Mouse (Mus musculus): ENCODE measurements around the gene Ece1. TPM values are rescaled to one million over a fixed set of nuclear protein-coding genes. Genes with fewer than 3 reads are reported as not detected.

Ece1 gene
- polyA plus RNA-seq, 1 experiment = 65.4 TPM

DNA sequence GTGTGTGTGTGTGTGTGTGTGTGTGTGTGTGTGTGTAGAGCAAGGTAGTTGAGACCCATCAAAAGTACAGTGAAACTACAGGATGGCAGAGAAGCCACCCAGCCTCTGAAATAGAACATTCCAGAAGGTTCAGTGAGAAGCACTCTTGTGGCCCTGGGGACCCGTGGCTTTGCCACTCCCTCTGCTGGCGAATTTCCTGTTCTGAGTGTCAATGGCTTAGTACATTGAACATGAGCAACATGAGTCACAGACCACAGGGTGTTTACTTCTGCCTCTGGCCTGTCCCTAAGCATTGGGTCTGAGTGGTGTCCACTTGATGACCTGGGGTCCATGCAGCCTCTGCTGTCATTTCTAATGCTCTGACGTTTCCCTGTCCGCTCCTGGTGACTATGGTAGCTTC lies 28.6 kb downstream of the Ece1 start:
- no peak overlapping the region for H3K4me3 ChIP-seq (ENCODE audit: insufficient read depth, low read length)
- H3K4me1 ChIP-seq (ENCODE audit: control insufficient read depth, insufficient read depth, low read length) = 0 out of 2 replicates have a peak, but pooled peaks cover 5% of the 10 kb centered on the region
- no peak overlapping the region for H3K27ac ChIP-seq (ENCODE audit: insufficient read depth, low read length)
- TF ChIP-seq CTCF (IDR thresholded peaks at IDR 0.05; ENCODE audit: borderline replicate concordance, insufficient read depth, low read length) (no peak), POLR2A (IDR thresholded peaks at IDR 0.05; ENCODE audit: low read depth, low read length) (no peak)

- Histone ChIP-seq H3K4me1 (ENCODE audit: control insufficient read depth, insufficient read depth, low read length) (peaks cover 9% of the 10 kb centered on the region; the same call in 1 of the 2 replicates), H3K4me3 (ENCODE audit: insufficient read depth, low read length) (no peak overlapping the region), H3K27ac (ENCODE audit: insufficient read depth, low read length) (no peak overlapping the region)
- TF ChIP-seq CTCF (IDR thresholded peaks at IDR 0.05; ENCODE audit: borderline replicate concordance, insufficient read depth, low read length) (no peak), POLR2A (IDR thresholded peaks at IDR 0.05; ENCODE audit: low read depth, low read length) (no peak)
Observed at GRCm38 (mm10) chr4:137891553-137892145, 29.6 kb downstream of the Ece1 start.

- H3K4me1 ChIP-seq (ENCODE audit: control insufficient read depth, insufficient read depth, low read length) = peaks cover 17% of the 10 kb centered on the region
- no peak overlapping the region for H3K4me3 ChIP-seq (ENCODE audit: insufficient read depth, low read length)
- TF ChIP-seq CTCF (IDR thresholded peaks at IDR 0.05; ENCODE audit: borderline replicate concordance, insufficient read depth, low read length) (no peak), POLR2A (IDR thresholded peaks at IDR 0.05; ENCODE audit: low read depth, low read length) (no peak)
- H3K27ac ChIP-seq (ENCODE audit: insufficient read depth, low read length) = no peak overlapping the region
Observed at GRCm38 (mm10) chr4:137892713-137893242, 30.7 kb downstream of the Ece1 start.

DNA sequence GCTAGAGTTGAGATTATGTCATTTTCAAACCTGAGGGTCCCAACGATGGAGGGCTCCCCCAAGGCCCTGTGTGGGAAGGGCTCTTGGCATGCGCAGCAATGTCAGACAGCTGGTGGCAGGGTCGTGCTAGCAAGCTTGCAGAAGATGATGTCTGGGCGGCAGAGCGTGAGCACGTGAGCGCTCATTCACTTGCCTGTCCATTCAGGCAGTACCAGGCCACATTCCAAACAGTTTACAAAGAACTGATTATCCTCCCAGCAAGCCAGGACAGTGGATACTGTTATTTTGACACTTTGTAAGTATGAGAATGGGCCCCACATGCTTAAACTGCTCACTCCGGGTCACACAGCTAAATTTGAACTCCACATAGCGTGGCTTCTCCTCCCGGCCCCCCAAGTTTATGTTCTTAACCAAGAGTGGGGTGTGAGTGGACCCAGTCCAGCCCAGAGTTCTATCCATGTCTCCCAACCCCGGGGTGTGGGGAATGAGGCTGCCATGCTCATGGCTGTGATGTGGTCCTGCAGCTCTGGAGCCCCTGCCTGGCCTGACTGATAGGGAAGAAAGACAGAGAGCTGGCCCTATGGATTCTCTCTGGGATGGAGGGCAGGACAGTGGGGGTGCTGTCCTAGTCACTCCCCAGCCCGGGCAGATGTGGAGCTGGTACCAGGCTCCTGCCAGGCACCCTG lies 34.7 kb downstream of the Ece1 start:
- TF ChIP-seq CTCF (IDR thresholded peaks at IDR 0.05; ENCODE audit: borderline replicate concordance, insufficient read depth, low read length) (no peak), POLR2A (IDR thresholded peaks at IDR 0.05; ENCODE audit: low read depth, low read length) (no peak)
- H3K4me3 ChIP-seq (ENCODE audit: insufficient read depth, low read length) = no peak overlapping the region
- peak overlapping the region; percentile 28; the same call in 1 of the 2 replicates for H3K27ac ChIP-seq (ENCODE audit: insufficient read depth, low read length)
- peaks cover 13% of the 10 kb centered on the region for H3K4me1 ChIP-seq (ENCODE audit: control insufficient read depth, insufficient read depth, low read length)

DNA sequence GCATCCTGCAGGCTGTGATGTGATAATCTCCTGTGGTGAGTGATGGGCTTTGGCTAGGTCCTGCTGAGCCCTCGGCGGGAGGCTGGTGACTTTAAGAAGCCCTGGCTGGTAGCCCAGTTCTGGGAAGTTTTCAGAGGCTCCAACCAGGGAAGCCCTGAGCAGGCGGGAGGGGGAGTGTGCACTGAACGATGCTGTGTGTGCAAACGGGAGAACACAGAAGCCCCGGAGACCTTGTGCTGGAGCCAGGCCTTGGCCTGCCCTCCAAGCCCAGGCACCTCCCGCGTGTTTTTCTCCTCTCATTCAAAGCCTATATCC lies 35.2 kb downstream of the Ece1 start:
- no peak for TF ChIP-seq CTCF (IDR thresholded peaks at IDR 0.05; ENCODE audit: borderline replicate concordance, insufficient read depth, low read length)
- Histone ChIP-seq H3K27ac (ENCODE audit: insufficient read depth, low read length) (peak overlapping the region; percentile 28; the same call in 1 of the 2 replicates), H3K4me1 (ENCODE audit: control insufficient read depth, insufficient read depth, low read length) (peaks cover 13% of the 10 kb centered on the region), H3K4me3 (ENCODE audit: insufficient read depth, low read length) (no peak overlapping the region)

DNA sequence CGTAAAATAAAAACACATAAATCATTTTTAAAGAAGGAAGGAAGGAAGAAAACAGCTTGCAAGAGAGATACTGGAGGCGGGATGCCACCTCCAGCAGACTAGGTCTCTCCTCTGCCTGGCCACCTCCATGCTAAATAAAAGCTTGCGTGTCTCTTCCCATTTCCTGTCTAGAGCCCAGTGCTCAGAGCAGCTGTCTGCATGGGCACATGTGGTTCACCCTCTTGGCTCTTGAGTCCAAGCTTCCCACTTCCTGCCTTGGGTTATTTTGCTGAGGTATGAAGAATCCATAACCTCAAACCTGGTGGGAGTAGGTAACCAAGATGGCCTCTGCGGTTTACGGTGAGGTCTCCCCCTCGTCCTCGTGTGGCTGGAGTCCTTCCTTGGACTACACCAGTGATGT lies 36.5 kb downstream of the Ece1 start:
- Histone ChIP-seq H3K4me1 (ENCODE audit: control insufficient read depth, insufficient read depth, low read length) (peaks cover 13% of the 10 kb centered on the region), H3K4me3 (ENCODE audit: insufficient read depth, low read length) (no peak overlapping the region), H3K27ac (ENCODE audit: insufficient read depth, low read length) (no peak overlapping the region)
- TF ChIP-seq CTCF (IDR thresholded peaks at IDR 0.05; ENCODE audit: borderline replicate concordance, insufficient read depth, low read length) (no peak), POLR2A (IDR thresholded peaks at IDR 0.05; ENCODE audit: low read depth, low read length) (no peak)

DNA sequence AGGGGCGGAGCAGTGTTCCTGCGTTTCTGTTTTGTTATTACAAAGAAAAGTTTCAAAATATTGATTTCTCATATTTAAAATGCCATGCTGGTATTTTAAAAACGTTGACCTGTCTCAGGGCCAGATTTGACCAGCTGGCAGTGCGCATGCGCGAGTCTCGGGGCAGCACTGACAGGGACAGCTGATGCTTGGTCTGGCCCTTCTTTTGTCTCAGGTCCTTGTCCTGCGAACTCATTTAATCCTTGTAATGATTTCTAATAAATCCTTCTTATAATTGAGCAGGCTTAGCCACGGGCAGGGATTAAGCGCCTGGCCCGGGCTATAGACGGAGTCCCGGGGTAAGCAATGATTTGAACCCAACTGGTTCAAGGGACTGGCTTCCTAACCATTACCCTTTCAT lies 40.2 kb downstream of the Ece1 start:
- Histone ChIP-seq H3K4me3 (ENCODE audit: insufficient read depth, low read length) (no peak overlapping the region), H3K4me1 (ENCODE audit: control insufficient read depth, insufficient read depth, low read length) (peaks cover 5% of the 10 kb centered on the region; the same call in 1 of the 2 replicates), H3K27ac (ENCODE audit: insufficient read depth, low read length) (no peak overlapping the region)
- TF ChIP-seq CTCF (IDR thresholded peaks at IDR 0.05; ENCODE audit: borderline replicate concordance, insufficient read depth, low read length) (no peak), POLR2A (IDR thresholded peaks at IDR 0.05; ENCODE audit: low read depth, low read length) (no peak)

DNA sequence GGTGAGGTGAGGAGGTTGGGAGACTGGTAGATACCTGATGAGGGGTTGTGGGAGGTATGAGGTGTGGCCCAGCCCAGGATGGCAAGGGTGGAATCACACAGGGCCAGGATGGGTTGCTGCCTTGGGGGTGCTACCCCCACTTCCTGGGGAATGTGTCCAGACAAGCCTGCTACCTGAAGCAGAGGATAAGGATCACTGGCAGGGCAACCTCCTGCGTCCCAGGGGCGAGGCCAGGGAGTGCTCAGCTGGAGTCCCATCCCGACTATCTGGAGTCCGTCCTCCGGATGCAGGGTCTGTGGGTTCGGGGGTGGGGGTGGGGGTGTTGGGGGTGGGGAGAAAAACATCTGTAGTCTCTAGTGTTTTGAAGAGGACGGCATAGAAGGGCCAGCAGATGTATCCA lies 40.8 kb downstream of the Ece1 start:
- no peak overlapping the region for H3K4me3 ChIP-seq (ENCODE audit: insufficient read depth, low read length)
- no peak for TF ChIP-seq POLR2A (IDR thresholded peaks at IDR 0.05; ENCODE audit: low read depth, low read length)
- no peak for TF ChIP-seq CTCF (IDR thresholded peaks at IDR 0.05; ENCODE audit: borderline replicate concordance, insufficient read depth, low read length)
- H3K4me1 ChIP-seq (ENCODE audit: control insufficient read depth, insufficient read depth, low read length) = 0 out of 2 replicates have a peak, but pooled peaks cover under 1% of the 10 kb centered on the region
- no peak overlapping the region for H3K27ac ChIP-seq (ENCODE audit: insufficient read depth, low read length)

DNA sequence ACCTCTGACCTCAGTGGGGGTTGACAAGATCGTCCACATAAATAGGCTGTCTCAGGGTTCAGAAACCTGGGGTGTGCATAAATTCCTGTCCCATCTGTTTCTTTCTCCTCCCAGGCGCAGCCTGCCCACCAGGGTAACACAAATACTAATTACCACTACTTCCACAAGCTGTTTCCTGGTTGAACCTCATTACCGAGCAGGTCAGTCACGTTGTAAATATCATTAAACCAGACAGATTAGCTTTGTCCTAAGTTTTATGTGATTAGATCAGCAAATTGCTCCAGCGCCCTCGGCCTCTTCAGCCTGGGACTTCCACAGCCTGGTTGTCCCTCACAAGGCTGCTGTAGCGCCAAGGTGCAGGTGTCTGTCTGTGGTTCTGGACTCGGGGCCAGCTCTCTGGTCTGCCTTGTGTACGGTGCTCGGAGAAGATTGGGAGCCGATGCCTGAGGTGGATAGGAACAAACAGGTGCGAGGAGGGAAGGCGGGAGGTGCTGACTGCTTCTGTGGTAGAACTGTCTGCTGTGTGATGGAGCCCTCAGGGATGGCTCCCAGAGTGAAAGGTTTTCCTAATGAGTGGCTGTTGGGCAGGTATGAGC lies 43.0 kb downstream of the Ece1 start:
- no peaks in the 10 kb centered on the region for H3K4me1 ChIP-seq (ENCODE audit: control insufficient read depth, insufficient read depth, low read length)

GRCm38 (mm10) chr4:137907979-137908378 lies 45.9 kb downstream of the Ece1 start:
- Histone ChIP-seq H3K27ac (ENCODE audit: insufficient read depth, low read length) (peak overlapping the region; percentile 11; the same call in 1 of the 2 replicates), H3K4me1 (ENCODE audit: control insufficient read depth, insufficient read depth, low read length) (no peaks in the 10 kb centered on the region), H3K4me3 (ENCODE audit: insufficient read depth, low read length) (no peak overlapping the region)
- no peak for TF ChIP-seq POLR2A (IDR thresholded peaks at IDR 0.05; ENCODE audit: low read depth, low read length)
- TF ChIP-seq CTCF (IDR thresholded peaks at IDR 0.05; ENCODE audit: borderline replicate concordance, insufficient read depth, low read length) = no peak

More for the DNA sequence above, 43.0 kb downstream of the Ece1 start:
- Histone ChIP-seq H3K4me3 (ENCODE audit: insufficient read depth, low read length) (no peak overlapping the region), H3K27ac (ENCODE audit: insufficient read depth, low read length) (no peak overlapping the region)
- no peak for TF ChIP-seq CTCF (IDR thresholded peaks at IDR 0.05; ENCODE audit: borderline replicate concordance, insufficient read depth, low read length)
- no peak for TF ChIP-seq POLR2A (IDR thresholded peaks at IDR 0.05; ENCODE audit: low read depth, low read length)

Data from embryonic fibroblast, embryonic 13.5 days (primary cell).